Mouse (Mus musculus) spleen, adult 18-20 months (tissue): ENCODE results near the gene Bloc1s4.

Experiments
- DNase-seq, 2 experiments: peaks; one replicate each; pipeline ENCODE4 v3.0.0; 2022; ENCODE audit warnings: mixed read lengths in 2 of 2

Gene Bloc1s4

DNA sequence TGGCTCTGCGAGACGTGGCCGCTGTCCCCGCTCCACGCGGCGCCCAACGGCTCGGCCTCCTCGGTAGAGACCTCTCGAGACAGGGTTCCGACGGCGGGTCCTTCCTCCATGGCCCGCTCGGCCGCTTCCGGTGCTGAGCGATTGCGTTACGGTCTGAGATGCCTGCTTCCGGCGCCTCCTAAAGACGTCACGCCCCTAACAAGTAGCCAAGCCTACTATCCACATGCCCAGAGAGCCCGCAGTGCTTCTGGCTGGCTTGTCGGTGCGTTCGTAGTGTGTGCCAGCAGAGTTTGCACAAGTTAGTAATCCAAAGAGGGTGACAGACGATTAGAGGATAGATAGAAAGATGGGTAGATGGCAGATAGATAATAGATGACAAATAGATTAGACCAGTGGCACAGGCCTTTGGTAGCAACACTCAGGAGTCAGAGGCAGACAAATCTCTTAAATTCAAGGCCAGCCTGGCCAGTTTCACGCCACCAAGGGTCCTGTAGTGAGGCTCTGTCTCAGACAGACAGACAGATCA, at the start of gene Bloc1s4:
Gene Bloc1s4 (minus strand): TSS at position 115 of the 526 bp plus-strand sequence.
- peak; percentile 79 to 89 for DNase-seq

- DNase-seq: no peak
Observed at GRCm38 (mm10) chr5:36797291-36797690, 48.8 kb upstream of the Bloc1s4 start.

DNA sequence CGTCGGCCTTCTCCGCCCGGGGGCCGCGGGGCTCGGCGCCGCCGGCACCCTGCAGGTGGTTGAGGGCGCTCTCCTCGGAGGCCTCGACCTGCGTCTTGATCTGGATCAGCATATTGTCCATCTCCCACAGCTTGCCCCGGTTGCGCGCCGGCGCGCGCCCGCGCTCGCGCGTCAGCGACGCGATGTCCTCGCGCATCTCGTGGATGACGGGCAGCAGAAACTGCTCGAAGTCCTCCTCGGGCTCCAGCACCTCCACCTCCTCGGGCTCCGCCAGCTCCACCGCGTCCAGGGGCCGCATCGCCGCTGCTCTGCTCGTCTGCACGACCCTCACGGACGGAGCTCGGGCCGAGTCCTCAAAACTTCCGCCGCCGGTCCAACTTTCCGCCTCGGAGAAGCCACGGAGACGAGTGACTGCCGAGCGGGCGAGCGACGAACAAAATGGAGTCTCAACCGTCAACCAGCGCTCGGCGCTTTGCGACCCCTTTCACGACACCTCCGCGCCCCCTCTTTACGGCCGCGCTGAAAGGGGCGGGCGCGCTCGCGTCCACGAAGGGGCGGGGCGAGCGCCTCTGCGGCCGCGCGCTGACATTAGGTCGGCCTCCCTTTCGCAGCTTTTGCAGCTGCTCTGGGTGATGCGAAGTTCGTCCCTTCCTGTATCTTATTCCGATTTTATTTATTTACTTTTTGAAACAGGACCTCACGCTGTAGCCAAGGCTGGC, 48.0 kb upstream of the Bloc1s4 start, which contains the start of gene Mrfap1:
Gene Mrfap1 (minus strand): TSS at position 477 of the 719 bp plus-strand sequence.
- peak; percentile 91 to 94 for DNase-seq

DNA sequence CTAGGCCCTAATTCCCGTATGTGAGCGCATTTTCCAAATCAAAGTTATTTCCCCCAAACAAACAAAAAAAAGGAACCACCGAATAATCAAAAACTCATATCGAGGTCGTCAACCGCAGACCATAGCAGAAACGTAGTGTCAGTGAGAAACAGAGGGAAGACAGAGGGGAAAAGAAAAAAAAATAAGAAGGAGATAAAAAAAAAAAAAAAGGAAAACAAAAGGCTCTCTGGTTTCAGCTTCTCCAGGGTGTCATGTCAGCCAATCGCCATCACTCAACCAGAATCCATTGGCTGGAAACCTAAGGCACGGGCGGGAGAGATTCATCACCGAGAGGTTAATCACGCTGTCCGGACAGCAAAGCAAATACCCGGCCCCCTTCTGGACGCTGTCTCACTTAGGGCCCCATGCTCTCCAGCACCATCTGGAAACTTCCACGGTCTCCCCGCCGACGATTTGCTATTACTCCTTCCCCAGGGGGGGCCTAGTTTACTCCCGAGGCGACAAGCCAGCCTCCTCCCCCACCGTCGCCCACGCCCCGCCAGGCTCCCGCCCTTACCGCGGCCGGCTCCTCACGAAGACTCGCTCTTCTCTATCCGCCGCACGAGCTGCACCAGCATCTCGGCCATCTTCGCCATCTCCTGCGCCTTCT, 47.3 kb upstream of the Bloc1s4 start:
- peak; percentile 47 to 50 for DNase-seq

DNA sequence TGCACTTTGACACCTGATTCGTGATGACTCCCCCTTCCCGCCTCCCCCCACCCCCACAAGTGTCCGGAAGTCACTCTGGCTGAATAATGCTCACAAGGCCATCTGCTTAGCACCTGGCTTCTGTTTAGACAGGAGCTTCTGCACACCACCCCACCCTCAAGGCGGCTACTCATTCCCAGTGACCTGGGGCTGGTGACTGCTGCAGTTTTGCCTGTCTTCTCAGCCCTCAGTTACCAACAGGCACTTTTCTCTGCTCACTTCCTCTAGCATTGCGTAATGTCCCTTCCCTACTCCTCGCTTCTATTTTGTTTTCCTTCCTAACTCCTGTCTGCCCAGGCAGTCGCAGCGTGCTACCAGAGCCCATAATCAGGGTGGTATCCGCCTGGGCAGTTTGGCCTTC, 43.4 kb upstream of the Bloc1s4 start:
- DNase-seq: no peak

DNA sequence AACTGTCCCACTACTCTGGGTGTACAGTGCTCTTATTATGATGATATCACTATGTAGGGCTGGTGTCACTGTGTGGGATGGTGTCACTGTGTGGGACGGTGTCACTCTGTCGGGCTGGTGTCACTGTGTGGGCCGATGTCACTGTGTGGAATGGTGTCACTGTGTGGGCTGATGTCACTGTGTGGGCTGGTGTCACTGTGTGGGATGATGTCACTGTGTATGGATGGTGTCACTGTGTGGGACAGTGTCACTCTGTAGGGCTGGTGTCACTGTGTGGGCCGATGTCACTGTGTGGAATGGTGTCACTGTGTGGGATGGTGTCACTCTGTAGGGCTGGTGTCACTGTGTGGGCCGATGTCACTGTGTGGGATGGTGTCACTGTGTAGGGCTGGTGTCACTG, 37.6 kb upstream of the Bloc1s4 start:
- no peak for DNase-seq

GRCm38 (mm10) chr5:36779512-36779911, 31.1 kb upstream of the Bloc1s4 start:
- DNase-seq: no peak

GRCm38 (mm10) chr5:36778901-36779300, 30.5 kb upstream of the Bloc1s4 start:
- DNase-seq: no peak

- no peak for DNase-seq
Observed at GRCm38 (mm10) chr5:36777186-36777585, 28.7 kb upstream of the Bloc1s4 start.

- DNase-seq: no peak
Observed at GRCm38 (mm10) chr5:36776021-36776575, 27.6 kb upstream of the Bloc1s4 start.

GRCm38 (mm10) chr5:36775317-36775716, 26.9 kb upstream of the Bloc1s4 start:
- DNase-seq: no peak

- no peak for DNase-seq
Observed at GRCm38 (mm10) chr5:36772586-36772985, 24.1 kb upstream of the Bloc1s4 start.

- DNase-seq: no peak
Observed at GRCm38 (mm10) chr5:36769603-36770002, 21.2 kb upstream of the Bloc1s4 start.

DNA sequence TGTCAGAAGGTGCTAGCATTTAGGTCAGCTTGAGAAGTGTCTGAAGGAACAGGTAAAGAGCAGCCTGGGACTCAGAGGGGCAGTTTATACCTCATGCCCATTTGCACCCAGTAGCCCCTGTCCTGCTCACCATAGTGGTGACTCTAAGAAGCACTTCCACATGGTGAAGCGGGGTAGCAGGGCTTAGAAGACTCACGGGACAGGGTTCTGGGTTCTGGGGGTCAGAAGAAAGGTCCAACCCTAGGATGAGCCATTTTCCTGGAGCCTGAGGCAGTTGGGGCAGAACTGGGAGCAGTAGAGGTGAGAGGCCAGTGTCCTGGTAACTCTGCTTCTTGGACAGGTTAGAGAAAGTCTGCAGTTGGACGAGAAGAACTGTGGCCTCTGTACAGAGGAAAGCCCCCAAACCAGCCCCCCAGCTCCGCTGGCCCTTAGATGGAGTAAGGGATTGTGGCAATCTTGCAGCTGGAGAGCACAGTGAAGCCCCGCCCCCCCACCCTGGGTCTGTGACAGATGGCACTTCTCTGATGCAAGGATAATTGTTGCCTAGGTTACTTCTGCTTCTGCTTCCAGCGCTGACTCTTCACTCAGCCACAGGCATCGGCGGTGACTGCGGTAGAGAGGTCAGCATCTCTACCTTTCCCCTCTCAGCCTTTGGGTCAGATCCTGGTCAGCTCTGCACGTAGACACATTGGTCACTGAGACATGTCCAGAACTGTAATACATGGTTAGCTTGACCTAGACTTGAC, 18.7 kb upstream of the Bloc1s4 start:
- no peak for DNase-seq

DNA sequence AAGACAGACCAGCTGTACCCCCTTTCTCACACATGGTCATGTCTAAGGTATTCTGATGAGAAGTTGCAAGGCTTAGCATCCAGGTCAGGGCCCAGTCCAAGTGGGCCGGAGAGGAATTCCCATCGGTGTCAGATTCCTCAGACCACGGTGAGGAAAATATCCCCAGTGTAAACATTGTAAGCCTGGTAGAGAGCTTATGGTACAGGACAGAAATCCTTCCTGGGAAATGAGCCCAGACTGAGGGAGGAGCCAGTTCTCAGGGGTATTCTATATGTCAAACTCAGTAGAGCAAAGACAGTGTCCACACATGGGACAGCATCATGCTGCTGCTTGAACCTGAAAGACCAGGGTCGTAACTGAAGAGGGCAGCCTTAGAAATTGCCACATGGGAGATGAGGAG, 11.4 kb upstream of the Bloc1s4 start:
- no peak for DNase-seq

- no peak for DNase-seq
Observed at GRCm38 (mm10) chr5:36757033-36757432, 8.6 kb upstream of the Bloc1s4 start.

GRCm38 (mm10) chr5:36750119-36751078, 1.9 kb upstream of the Bloc1s4 start:
- no peak for DNase-seq

- peak in 1 of 2 experiments; percentile 16 for DNase-seq
Observed at GRCm38 (mm10) chr5:36747794-36748535, 485 bp downstream of the Bloc1s4 start.

- DNase-seq: no peak
Observed at GRCm38 (mm10) chr5:36747071-36747470, 1.4 kb downstream of the Bloc1s4 start.

GRCm38 (mm10) chr5:36742126-36742848, 6.2 kb downstream of the Bloc1s4 start:
- peak; percentile 56 to 84 for DNase-seq
